Mouse (Mus musculus): ENCODE data around the gene Upb1. TPM values are rescaled to one million over a fixed set of nuclear protein-coding genes. Genes with fewer than 3 reads are reported as not detected.
A peak's percentile ranks its signal among the peaks of the same experiment; 100 is the strongest.

Upb1 gene
- polyA plus RNA-seq, 1 experiment from 2014 or later: 0.15 TPM

DNA sequence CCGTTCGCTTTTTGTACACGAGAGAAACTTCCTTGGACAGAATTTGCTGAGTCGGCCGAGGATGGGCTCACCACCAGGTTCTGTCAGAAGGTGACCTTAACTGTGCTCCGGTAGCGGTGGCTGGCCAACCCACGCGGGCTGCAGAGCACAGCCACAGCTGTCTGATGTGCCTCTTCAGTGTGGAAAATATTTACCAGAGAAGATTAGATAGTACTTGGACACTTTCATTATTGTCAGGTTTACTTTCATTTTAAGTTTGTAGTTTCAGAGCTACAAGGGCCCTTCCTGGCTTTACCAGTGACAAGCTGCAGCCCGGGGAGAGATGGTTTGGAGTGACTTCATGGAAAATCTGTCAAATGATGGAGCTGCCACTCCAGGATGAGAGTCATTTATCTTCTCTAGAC, 23.6 kb downstream of the Upb1 start:
- 0 out of 2 replicates have a peak, but pooled peaks have one; percentile 51 for ATAC-seq (ENCODE audit: insufficient number of reproducible peaks, low FRiP score)

GRCm38 (mm10) chr10:75428049-75429003, 27.4 kb downstream of the Upb1 start:
- no peak for ATAC-seq (ENCODE audit: insufficient number of reproducible peaks, low FRiP score)
- WGBS: 84% methylated on average over 13 of the region's 13 CpGs
- H3K27ac ChIP-seq (ENCODE audit: poor library complexity, severe bottlenecking): no peak overlapping the region
- peaks cover 3% of the 10 kb centered on the region for H3K4me1 ChIP-seq (replicated peaks)
- peaks cover 11% of the 10 kb centered on the region for H3K9me3 ChIP-seq (replicated peaks)
- no peaks in the 10 kb centered on the region for H3K27me3 ChIP-seq (replicated peaks)
- H3K36me3 ChIP-seq: no peaks in the 10 kb centered on the region
- no peak overlapping the region for H3K4me2 ChIP-seq
- no peak overlapping the region for H3K9ac ChIP-seq
- no peak overlapping the region for H3K4me3 ChIP-seq

More for the DNA sequence above, 23.6 kb downstream of the Upb1 start:
- Histone ChIP-seq H3K9me3 (replicated peaks) (0 out of 2 replicates have a peak, but pooled peaks cover 4% of the 10 kb centered on the region), H3K27me3 (replicated peaks) (no peaks in the 10 kb centered on the region), H3K27ac (ENCODE audit: poor library complexity, severe bottlenecking) (peak overlapping the region; percentile 23; the same call in 1 of the 2 replicates), H3K4me2 (peak overlapping the region; percentile 26), H3K9ac (no peak overlapping the region), H3K36me3 (no peaks in the 10 kb centered on the region), H3K4me3 (no peak overlapping the region), H3K4me1 (replicated peaks) (peaks cover 3% of the 10 kb centered on the region)
- WGBS: 52% methylated on average over 10 of the region's 10 CpGs

DNA sequence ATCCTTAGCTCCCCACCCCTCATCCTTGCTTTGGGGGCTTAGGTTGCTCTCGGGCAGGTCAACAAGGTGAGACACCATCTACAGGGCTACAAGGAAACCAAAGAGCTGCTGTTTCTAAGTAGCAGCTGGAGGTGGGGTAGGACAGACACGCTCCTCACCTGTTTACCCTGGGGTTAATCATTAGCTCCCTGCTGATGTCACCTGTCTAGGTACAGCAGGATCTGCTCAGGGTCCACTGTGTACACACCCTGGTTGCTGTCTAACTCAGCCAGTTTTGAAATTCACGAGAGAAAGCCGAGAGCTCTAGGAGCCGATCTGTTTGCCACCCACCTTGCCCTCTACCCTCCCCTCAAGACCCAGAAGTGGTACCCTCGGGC, 28.1 kb downstream of the Upb1 start:
- Histone ChIP-seq H3K27me3 (replicated peaks) (no peaks in the 10 kb centered on the region), H3K9ac (no peak overlapping the region), H3K27ac (ENCODE audit: poor library complexity, severe bottlenecking) (no peak overlapping the region), H3K36me3 (no peaks in the 10 kb centered on the region), H3K9me3 (replicated peaks) (peaks cover 8% of the 10 kb centered on the region), H3K4me3 (no peak overlapping the region), H3K4me2 (no peak overlapping the region), H3K4me1 (replicated peaks) (peaks cover 3% of the 10 kb centered on the region)
- ATAC-seq (ENCODE audit: insufficient number of reproducible peaks, low FRiP score): no peak
- WGBS: 80% methylated on average over 6 of the region's 6 CpGs

DNA sequence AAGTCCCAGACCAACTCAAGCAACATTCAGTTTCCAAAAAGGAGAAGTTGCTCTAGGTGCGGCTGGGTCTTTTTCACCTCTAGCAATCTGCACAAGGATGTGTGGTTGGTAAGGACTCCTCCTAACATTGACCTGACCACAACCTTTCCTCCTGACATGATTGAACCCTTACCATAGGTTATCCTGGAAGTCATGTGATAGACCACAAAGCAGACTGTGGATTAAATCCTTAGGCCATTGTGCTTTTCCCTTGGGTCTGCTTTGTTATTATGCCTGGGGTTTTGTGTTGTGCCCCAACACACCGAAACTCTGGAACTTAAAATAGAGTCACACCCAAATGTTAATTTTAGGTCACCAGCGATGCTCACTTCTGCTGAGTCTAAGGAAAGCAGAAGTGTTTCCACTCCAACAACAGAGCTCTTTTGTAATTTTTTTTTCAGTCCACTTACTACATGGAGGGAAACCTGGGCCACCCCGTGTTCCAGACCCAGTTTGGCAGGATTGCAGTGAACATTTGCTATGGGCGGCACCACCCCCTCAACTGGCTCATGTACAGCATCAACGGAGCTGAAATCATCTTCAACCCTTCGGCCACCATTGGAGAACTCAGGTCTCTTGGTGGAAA, 28.7 kb downstream of the Upb1 start:
- ATAC-seq (ENCODE audit: insufficient number of reproducible peaks, low FRiP score): no peak

GRCm38 (mm10) chr10:75430147-75430537, 29.2 kb downstream of the Upb1 start:
- WGBS: 84% methylated on average over 5 of the region's 5 CpGs
- Histone ChIP-seq H3K27ac (ENCODE audit: poor library complexity, severe bottlenecking) (no peak overlapping the region), H3K27me3 (replicated peaks) (no peaks in the 10 kb centered on the region), H3K4me1 (replicated peaks) (no peaks in the 10 kb centered on the region), H3K4me3 (no peak overlapping the region), H3K36me3 (no peaks in the 10 kb centered on the region), H3K4me2 (no peak overlapping the region), H3K9ac (no peak overlapping the region), H3K9me3 (replicated peaks) (peaks cover 8% of the 10 kb centered on the region)
- ATAC-seq (ENCODE audit: insufficient number of reproducible peaks, low FRiP score): no peak

More for the DNA sequence above, 28.7 kb downstream of the Upb1 start:
- no peaks in the 10 kb centered on the region for H3K36me3 ChIP-seq
- no peaks in the 10 kb centered on the region for H3K4me1 ChIP-seq (replicated peaks)
- H3K4me3 ChIP-seq: no peak overlapping the region
- 80% methylated on average over 7 of the region's 7 CpGs for WGBS
- no peak overlapping the region for H3K9ac ChIP-seq
- H3K9me3 ChIP-seq (replicated peaks): peaks cover 8% of the 10 kb centered on the region
- no peaks in the 10 kb centered on the region for H3K27me3 ChIP-seq (replicated peaks)
- H3K27ac ChIP-seq (ENCODE audit: poor library complexity, severe bottlenecking): no peak overlapping the region
- H3K4me2 ChIP-seq: no peak overlapping the region

DNA sequence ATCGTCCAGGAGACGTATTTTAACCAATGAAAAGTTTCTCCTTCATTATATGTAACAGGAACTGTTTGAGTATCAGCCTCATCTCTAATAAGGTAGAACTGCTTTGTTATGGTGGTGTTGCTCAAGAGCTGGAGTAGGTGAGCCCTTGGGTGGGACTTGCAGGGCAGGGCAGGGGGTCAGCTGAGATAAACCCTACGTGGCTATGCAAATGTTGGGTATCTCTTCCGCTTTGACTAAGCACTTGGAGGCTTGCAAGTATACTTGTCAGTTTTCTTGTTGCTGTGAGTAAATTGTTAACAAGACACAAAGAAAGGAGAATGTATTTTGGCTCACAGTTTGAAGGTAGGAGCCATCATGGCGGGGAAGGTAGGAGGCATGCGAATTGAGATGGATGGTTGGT, 29.7 kb downstream of the Upb1 start:
- ATAC-seq (ENCODE audit: insufficient number of reproducible peaks, low FRiP score): no peak
- Histone ChIP-seq H3K27ac (ENCODE audit: poor library complexity, severe bottlenecking) (no peak overlapping the region), H3K27me3 (replicated peaks) (no peaks in the 10 kb centered on the region), H3K4me2 (no peak overlapping the region), H3K9me3 (replicated peaks) (peaks cover 8% of the 10 kb centered on the region), H3K36me3 (no peaks in the 10 kb centered on the region), H3K9ac (no peak overlapping the region), H3K4me3 (no peak overlapping the region), H3K4me1 (replicated peaks) (no peaks in the 10 kb centered on the region)
- WGBS: 87% methylated on average over 6 of the region's 6 CpGs

DNA sequence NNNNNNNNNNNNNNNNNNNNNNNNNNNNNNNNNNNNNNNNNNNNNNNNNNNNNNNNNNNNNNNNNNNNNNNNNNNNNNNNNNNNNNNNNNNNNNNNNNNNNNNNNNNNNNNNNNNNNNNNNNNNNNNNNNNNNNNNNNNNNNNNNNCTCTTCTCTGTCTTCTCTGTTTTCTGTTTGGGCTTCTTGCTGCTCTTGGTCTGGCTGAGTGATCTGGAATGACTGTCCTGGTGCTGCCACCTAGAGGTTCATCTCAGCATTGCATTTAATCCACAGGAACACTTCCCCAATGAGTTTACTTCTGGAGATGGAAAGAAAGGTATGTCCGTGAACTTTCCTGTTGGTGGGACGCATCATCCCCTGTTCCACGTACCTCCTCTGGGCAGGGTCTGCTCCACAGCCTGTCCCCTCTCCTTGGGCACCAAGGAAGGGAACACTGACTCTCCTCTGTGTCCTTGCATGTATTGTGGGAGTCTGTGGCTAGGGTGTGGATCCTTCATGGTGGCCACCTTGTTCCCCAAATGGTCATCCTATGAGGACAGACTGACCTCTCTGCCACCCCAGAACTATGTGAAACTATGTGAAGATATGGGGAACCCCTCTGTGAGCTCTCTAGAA, 35.8 kb downstream of the Upb1 start:
- ATAC-seq (ENCODE audit: insufficient number of reproducible peaks, low FRiP score): no peak

GRCm38 (mm10) chr10:75437284-75437683, 36.4 kb downstream of the Upb1 start:
- Histone ChIP-seq H3K27ac (ENCODE audit: poor library complexity, severe bottlenecking) (no peak overlapping the region), H3K9ac (no peak overlapping the region)

More for the DNA sequence above, 35.8 kb downstream of the Upb1 start:
- Histone ChIP-seq H3K4me1 (replicated peaks) (peaks cover 16% of the 10 kb centered on the region), H3K9me3 (replicated peaks) (peaks cover 2% of the 10 kb centered on the region), H3K9ac (no peak overlapping the region), H3K36me3 (no peaks in the 10 kb centered on the region), H3K4me2 (no peak overlapping the region), H3K27me3 (replicated peaks) (no peaks in the 10 kb centered on the region), H3K27ac (ENCODE audit: poor library complexity, severe bottlenecking) (no peak overlapping the region), H3K4me3 (no peak overlapping the region)
- WGBS: 11% methylated on average over 3 of the region's 3 CpGs

GRCm38 (mm10) chr10:75438132-75438810, 37.4 kb downstream of the Upb1 start:
- WGBS: 61% methylated on average over 13 of the region's 13 CpGs
- H3K4me3 ChIP-seq: no peak overlapping the region
- no peaks in the 10 kb centered on the region for H3K9me3 ChIP-seq (replicated peaks)
- peak; percentile 46; the same call in 1 of the 2 replicates for ATAC-seq (ENCODE audit: insufficient number of reproducible peaks, low FRiP score)
- H3K27ac ChIP-seq (ENCODE audit: poor library complexity, severe bottlenecking): peak overlapping the region; percentile 68
- peaks cover 26% of the 10 kb centered on the region for H3K4me1 ChIP-seq (replicated peaks)
- no peak overlapping the region for H3K4me2 ChIP-seq
- H3K9ac ChIP-seq: no peak overlapping the region
- no peaks in the 10 kb centered on the region for H3K36me3 ChIP-seq
- H3K27me3 ChIP-seq (replicated peaks): no peaks in the 10 kb centered on the region

More at GRCm38 (mm10) chr10:75437284-75437683, 36.4 kb downstream of the Upb1 start:
- Histone ChIP-seq H3K9me3 (replicated peaks) (no peaks in the 10 kb centered on the region), H3K4me1 (replicated peaks) (peaks cover 21% of the 10 kb centered on the region), H3K4me3 (no peak overlapping the region), H3K36me3 (no peaks in the 10 kb centered on the region), H3K4me2 (no peak overlapping the region), H3K27me3 (replicated peaks) (no peaks in the 10 kb centered on the region)
- ATAC-seq (ENCODE audit: insufficient number of reproducible peaks, low FRiP score): no peak
- WGBS: 91% methylated on average over 1 of the region's 1 CpGs

GRCm38 (mm10) chr10:75439211-75439811, 38.4 kb downstream of the Upb1 start:
- Histone ChIP-seq H3K36me3 (no peaks in the 10 kb centered on the region), H3K9ac (no peak overlapping the region), H3K4me3 (no peak overlapping the region), H3K4me1 (replicated peaks) (peaks cover 33% of the 10 kb centered on the region), H3K4me2 (no peak overlapping the region), H3K27ac (ENCODE audit: poor library complexity, severe bottlenecking) (no peak overlapping the region), H3K9me3 (replicated peaks) (no peaks in the 10 kb centered on the region), H3K27me3 (replicated peaks) (no peaks in the 10 kb centered on the region)
- 43% methylated on average over 7 of the region's 7 CpGs for WGBS
- no peak for ATAC-seq (ENCODE audit: insufficient number of reproducible peaks, low FRiP score)
